Mouse (Mus musculus) layer of hippocampus, postnatal 36 days (tissue): ENCODE measurements at regions not wholly inside any gene's neighbourhood (a gene's known extent, or its start where the extent isn't known, plus 50 kb on each side); places are given as distances from the start of the nearest gene placed in this dataset.
A peak's percentile ranks its signal among the peaks of the same experiment; 100 is the strongest.

ENCODE experiments used
- DNase-seq, 2 experiments: peaks; one replicate each; pipeline ENCODE4 v3.0.0; 2022

DNA sequence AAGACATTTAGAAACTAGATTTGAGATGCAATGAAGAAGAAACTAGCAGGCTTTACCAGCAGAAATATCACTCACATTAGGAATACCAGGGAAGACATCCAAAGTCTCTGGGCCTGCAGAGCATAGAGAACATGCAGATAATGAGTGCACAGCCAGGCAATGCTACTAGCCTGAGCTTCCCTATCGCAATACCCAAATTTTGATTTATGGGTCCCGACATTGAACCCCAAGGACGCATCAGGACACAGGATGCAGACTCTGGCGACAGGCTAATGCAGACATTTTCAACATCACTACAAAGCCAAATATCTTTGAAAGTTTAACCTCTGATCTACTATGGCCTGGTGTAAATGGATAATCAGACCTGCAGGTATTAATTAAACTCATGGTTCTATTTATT is 273.1 kb upstream of the Arid1b start:
- no peak for DNase-seq

DNA sequence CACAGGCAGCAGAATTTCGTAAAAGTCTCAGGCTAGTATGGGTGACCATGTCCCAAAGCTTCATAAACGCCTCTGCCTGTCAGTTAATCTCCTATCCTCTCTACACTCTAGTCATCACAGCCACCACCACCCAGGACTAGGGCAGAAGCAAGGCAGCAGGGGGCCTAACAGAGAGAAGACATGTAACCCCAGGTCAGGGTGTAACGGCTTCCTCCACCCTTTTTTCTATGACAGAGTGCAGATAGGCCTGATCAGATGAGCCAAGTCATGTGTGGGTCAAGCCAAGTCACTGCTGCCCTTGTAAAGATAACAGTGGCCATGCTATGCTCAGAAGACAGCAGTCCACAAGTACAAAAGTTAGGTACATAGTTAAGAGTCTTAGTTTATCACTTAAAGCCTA is 270.1 kb upstream of the Arid1b start:
- DNase-seq: no peak

DNA sequence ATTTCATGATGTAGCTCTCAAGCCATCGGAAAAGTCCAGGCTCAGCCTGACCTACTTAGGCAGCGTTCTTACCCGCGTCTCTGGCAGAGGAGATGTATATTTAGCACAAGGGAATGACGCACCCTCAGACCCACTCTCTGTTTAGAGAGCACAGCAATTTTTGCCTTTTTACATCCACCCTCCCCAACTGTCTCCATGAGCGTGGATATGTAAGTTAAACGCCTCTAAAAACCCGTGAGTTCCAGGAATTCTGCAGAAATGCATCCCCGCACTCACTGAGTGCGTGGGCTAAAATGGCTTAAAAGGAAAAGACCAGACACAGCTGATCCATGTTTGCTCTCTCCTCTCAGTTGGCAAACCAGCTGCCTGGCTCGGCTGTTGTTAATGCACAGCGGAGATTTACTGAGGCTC is 267.8 kb upstream of the Arid1b start:
- DNase-seq: peak; percentile 14 to 19

DNA sequence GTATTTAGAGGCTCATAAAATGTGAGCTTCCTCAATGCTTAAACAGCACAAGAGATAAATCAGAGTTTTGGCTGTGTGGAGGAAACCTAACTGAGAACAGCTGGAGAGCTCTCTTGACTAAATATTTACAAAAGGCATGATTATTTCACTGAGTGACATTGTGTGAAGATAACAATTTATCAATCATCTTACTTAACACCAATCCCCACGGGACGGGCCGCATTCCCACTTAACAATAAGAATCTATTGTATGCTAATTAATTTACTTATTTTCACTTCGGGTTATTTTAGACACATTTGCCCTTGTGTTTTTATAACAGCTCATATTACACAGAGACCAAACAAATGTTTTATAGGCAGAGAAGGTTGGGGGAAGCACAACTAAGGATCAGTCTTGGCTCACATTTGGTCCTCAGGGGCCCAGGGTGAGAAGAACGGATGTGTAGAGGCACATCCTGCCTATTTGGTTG is 259.7 kb upstream of the Arid1b start:
- DNase-seq: no peak

DNA sequence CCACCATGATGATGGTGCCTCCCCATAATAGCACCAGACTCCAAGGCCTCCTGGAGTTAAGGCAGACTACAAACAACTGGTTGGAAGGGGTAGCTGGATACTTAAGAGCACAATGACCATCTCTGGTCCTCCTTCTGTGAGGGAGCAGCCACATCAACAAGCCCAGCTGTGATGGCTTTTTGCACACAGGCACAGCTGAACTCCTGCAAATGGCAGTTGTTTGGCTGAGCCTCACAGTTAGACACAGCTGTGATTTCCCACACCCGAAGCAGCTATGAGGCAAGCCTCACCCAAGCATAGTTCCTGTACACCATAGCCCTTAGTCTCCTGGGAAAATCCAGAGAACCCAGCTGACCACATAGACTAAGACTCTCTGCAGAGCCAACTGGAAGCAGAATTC is 258.9 kb upstream of the Arid1b start:
- no peak for DNase-seq

DNA sequence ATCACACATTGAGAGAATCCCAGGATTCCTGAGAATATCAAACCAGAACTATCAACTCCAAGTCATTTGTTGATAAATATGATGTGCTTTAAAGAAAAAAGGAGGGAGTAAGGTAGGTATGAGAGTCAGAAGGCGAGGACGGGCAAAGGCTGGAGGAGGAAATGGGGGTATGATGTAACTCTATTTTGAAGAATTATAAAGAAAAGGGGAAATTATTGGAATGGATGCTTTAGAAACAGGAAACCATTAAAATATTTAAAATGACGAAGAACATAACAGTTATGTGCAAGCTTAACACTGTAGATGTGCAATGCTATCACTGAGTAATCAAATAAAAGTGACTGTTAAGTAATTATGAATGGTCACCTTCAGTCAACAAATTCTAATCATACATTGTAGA is 257.4 kb upstream of the Arid1b start:
- DNase-seq: no peak

DNA sequence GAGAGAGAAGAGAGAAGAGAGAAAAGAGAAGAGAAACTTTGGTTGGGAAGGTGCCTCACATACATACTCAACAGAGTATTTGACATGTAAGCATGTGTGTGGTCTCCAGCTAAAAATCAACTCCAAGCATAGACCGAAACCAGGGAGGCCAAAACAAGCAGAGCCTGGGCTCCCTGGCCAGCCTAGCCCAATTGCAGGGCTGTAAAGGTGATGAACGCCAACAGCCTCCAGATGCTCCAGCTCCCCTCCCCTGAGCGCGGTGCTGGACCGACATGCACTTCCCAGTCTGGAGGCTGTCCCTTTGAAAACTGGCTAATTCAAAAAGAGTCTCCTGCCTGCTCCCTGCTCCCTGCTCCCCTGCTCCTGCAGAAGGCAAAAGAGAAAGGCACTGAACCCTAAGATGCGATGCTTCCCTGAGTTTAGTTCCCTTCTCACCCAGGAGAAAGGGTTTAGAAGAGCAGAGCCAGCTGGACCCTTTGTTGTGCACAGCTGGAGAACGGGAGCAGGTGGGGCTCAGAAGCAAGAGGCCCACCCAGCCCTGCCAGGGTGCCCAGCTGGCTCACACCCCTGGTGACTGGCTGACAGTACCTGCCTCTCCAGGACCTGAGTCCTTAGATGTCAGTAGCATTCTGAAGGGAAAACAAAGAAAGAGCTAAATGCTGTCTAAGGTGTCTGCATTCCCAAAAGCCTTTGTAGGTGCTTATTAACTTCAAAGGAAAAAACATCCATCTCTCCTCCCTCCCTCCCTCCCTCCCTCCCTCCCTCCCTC is 255.2 kb upstream of the Arid1b start:
- no peak for DNase-seq

DNA sequence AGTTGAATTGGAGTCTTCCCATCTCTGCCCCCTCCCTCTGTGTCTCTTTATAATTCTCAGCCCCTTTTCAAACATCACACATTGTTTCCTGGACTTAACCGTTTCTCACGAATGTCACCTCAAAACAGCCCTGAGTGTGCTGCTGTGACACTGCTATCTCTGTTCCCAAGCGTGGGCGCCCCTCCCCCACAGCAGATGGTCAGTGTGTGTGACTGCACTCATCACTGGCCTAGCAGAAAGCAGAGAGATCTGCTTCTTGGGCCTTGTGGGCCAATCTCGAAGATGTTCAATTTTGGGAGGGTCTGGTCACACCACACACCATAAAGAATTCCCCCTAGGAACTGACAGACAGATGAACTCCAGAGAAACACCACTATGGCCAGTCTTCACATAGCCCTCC is 253.3 kb upstream of the Arid1b start:
- DNase-seq: peak in 1 of 2 experiments; percentile 9

DNA sequence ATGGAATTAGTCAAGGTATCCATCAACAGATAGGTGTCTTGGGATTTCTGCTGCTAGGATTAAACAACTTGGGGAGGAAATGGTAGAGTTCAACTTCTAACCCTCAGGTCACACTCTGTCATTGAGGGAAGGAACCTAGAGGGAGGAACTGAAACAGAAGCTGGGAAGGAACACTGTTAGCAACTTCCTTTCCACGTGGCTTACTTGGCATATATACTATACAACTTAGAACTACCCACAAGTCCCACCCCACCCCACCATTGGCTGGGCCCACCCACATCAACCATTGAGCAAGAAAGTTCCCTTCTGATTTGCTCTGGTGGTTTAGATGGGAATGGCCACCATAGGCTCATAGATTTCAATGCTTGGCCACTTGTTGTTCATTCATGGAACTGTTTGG is 251.8 kb upstream of the Arid1b start:
- DNase-seq: no peak

DNA sequence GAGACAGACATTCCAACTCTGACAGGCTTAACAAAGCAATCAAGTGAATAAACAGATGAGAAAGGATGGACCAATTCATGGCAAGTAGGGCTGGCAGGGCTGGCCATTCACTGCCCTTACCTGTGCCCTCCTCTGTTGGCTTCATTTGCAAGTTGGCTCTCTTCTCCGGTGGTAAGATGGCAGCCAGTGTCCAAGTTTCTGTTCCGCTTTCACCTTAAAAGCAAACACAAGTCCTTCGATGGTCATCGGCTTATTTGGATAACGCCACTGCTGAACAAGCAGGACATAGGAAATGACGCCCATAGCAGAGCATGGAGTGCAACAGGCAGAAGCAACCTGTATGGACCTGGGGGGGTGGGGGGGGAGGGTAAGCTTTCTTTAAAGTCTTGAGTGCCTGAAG is 231.2 kb upstream of the Arid1b start:
- no peak for DNase-seq

DNA sequence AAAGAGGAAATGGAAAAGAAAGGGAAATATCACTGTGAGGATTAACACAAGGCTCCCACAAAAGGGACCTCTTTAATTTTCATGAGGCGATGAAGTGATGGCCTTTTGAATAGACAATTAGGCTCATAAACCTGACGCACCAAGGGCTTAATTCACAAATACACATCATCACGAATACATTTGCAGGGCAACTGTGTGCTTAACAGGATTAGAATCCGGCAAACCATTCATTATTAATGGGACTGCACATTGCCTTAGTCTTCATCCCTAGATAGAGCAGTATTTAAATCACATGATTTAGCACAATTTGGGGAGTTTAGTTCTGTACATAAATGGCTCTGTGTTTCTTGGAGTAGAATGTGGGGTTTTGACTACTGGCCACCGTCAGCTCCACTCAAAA is 228.4 kb upstream of the Arid1b start:
- no peak for DNase-seq

DNA sequence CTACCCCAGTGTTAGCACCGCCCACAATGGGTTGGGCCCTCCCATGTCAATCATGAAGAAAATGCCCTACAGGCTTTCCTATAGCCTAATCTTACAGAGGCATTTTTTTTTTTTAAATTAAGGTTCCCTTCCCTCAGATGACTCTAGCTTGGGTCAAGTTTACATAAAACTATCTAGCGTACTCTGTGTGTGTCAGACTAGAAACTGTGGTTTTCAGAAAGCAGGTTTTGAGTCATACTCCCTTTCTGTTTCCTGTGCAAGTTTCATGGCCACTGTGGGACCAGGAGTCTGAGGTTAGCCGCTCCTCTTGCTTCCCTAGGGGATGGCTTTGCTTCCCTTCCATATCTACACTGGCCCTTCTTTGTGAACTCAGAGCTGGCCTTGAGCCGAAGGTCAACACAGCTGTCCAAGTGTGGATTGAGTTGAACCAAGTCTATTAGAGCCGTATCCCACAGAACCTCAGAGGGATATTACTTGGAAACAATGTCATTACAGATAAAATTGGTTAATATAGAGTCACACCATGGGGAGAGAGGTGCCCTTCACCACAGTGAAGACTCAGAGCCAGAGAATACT is 226.1 kb upstream of the Arid1b start:
- DNase-seq: no peak

DNA sequence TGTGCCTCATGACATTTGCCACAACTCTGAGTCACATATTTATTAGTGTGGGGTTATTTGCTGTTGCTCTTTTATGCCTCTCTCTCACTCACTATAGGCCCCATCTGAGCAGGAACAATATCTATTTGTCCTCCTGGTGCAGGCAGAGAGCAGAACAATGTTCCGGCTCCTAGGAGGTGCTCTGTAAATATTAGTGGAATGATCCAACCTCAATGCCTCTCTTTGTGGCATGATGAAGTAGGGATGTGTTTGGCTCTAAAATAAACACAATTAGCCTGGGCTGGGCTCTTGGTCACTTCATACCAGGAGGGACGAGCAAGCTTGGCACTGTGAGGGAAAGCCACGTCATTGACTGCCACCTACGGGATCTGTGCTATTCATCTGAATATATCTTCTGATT is 224.8 kb upstream of the Arid1b start:
- DNase-seq: no peak

DNA sequence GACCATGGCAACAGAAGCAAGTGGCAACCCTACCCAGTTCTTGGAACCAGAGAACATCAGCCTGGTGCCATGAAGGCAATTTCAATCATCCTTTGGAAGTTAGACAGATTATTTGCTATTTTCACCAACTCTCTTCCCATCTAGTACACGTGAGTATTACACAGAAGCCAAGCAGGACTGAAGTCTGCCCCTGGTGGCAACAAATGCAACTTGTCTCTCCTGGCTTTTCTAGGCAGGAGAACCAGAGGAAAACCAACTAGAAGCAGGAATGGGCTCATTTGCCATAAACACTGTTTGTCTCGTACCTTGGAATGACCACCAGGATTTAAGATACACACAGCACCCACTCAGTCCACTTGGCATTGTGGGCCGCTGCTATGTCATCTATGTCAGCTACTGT is 224.1 kb upstream of the Arid1b start:
- no peak for DNase-seq

DNA sequence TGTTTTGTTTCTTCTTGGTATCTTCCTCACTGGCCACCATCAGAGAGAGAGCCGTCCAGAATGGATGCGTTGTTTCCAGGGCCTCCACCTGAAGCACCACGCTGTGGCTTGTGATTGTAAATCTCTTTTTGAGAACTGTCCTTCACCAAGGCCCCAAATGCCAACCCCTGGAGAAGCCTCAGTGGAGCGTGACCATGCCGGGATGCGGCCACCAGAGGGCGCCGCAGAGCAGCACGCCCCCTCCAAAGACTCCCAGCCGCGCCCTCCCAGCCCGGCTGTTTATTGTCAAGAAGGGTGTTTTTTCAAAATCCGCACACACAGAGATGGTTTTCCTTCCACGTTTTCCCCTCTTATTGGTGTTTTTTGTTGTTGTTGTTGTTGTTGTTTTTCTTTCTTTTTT is 216.0 kb upstream of the Arid1b start:
- DNase-seq: peak; percentile 58 to 63

DNA sequence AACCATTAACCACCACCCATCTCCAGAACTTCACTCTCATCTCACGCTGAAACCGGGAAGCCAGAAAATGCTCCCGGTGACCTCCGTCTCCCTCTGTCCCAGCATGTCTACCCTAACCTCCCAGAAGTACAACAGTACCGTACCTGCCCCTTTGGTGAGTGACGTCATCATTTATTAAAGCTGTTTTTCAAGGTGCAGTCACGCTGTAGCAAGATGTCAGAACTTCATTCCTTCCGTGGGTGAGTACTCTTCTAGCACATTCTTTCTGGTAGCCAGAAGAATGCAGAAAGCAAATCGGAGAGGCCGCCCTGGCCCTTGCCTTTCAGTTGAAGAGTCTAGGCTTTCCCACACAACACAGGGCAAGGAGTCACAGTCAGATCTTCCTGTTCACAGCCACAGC is 215.1 kb upstream of the Arid1b start:
- DNase-seq: no peak

DNA sequence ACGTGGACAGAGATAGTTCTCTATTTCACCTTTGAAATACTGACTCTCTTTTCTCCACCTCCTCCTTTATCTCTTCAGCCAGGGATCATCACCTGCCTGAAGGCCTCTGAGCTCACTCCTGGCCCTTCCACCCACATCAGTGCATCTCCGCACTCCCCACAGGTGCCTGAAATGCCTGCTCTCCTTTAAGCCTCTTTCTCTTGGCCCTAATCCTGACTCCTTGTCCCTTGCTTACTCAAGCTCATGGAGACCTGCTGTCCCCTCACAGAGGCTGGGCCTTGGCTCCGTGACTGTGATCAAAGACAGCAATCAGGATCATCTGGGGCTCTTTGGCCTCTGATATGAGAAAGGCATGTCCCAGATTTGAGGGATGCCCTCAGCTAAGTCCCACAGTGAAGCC is 212.5 kb upstream of the Arid1b start:
- DNase-seq: no peak

DNA sequence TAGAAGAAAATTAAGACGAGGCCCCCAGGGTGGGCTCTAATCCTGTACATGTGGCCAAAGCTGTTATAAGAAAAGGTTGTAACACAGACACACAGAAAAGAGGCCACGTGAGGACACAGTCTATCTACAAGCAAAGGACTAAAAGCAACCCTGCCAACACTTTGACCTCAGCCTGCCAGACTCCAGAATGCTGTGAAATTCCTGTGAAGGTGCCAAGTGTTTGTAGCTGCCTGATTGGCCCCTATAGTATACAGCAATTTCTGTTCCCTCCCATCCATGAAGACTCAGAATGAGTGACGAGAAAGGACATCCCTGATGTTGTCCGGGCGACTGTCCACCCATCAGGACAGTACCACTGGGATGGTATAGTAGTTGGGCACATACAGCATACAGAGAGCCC is 209.8 kb upstream of the Arid1b start:
- no peak for DNase-seq

DNA sequence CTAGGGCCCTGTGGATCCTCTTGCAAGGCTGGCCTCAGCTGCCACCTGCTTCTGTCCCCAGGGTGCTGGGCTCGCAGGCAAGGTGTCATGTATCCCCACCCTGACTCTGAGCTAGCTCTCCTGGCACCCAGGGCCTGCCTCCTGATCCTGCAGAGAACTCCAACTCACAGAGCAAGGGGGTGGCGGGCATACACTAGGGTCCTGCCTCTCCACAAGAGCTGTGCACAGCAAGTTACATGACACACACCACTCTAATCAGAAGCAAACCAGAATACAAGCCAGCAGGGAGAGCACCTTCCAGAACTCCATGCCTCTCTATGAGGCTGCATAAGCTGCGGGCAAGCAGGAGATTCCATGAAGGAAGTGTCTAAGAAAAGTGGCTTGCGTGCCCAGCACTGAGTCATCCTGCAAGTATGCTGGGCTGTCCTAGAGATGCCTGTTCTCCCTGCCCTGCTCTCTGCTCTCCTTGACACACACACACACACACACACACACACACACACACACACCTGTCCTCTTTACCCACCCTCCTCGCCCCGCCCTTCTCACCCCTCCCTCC is 208.8 kb upstream of the Arid1b start:
- no peak for DNase-seq

DNA sequence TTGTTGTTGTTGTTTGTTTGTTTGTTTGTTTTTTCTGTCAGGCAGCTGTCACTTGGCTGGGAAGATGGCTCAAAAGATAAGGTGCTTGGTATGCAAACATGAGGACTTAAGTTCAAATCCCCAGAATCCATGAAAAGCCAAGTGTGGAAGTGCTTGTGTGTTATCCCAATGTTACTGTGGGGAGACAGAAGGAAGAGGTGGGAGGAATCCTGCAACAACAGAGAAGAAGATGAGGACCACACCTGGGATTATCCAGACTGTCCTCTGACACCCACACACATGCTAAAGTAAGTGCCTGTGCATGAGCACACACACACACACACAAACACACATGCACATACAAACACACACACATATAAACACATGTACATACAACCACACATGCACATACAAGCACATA is 207.6 kb upstream of the Arid1b start:
- DNase-seq: no peak

DNA sequence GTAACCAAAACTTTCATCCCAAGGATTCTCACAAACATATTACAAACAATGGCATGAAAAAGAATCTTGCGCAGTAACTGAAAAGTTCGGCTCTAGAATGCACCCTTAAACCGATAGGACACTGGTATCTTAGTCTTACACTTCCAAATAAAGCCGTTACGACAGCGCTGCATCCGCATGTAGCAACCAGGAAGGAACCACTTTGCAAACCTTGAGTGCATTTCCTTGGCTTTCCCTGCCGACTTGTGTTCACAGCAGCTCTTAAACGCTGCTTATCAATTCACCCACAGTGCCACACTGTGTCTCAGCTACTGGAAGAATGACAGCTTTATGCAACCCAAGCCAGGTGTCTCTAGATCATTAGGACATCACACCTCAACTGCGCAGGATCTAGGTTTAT is 202.3 kb upstream of the Arid1b start:
- no peak for DNase-seq

DNA sequence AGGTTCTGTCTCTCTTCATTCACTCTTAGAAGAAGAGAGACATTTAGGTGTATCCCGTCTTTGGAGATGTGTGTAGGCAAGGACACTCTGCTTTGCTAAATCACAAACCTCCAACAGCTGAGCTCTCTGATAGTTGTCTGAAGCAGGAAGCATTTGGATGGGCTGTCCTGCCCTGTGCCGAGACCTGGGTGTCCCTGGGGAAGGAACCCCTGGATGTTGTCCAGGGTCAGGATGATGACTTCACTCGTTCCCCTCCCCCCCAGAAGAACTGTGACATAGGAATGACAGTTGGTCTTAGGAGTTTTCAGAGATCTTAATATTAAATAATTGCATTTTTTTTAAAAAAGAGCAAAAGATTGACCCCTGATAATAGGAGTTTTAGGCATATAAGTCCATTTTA is 197.9 kb upstream of the Arid1b start:
- DNase-seq: no peak

DNA sequence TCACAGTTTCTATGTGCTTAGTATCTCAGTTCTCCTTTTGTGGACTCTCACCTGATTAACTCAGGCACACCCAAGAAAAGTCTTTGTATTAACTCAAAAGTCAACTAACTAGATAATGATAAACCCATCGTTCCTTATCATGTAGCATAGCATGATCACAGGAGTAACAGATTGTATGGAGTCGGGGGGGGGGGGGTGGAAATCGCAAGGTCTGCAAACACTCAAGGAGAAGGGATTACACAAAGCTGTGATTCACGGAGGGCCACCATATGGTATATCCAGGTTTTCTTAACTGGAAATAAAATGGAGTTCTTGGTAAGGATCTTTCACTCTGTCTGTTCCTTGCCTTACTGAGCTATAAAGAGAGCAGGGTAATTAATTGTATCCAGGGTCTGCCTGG is 190.1 kb upstream of the Arid1b start:
- DNase-seq: no peak

DNA sequence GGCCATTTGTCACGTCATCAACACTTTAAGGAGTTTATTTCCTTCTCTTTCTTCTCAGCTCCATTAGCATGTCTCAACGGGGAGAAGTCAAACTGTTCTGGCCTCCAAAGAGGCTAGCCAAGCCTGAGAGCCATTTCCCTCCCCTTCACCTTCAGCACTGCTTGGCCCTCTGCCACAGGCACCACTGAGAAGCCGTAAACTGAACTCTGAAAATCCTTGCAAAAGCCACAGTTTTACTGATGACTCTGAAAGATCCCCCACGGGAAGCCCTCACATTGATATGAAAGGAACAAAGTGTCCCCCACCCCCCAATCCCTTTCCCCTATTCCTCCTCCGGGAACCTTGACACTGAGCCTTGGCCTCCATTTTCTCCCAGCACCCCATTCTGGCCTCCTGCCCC is 188.1 kb upstream of the Arid1b start:
- DNase-seq: no peak
